Mouse (Mus musculus) c-Kit-positive CD71-positive TER-119-positive erythroid progenitor cells, embryonic 14.5 days (primary cell): ENCODE data around the gene Scgb1b27.
"Not testable (repeated sequence)": the region's sequence is repeated elsewhere in the genome, so short reads cannot be mapped to it uniquely, and the experiment has no call there.

ENCODE experiments used
- DNase-seq: peaks from one replicate; pipeline ENCODE4 v3.0.0-alpha.2; 2013; ENCODE audit warnings: low spot score

Scgb1b27 gene

GRCm38 (mm10) chr7:34021183-34021582, at the start of gene Scgb1b27:
Scgb1b27 (plus strand) TSS chr7:34021483.
- not testable (repeated sequence) for DNase-seq

GRCm38 (mm10) chr7:33982281-33982680, 39.0 kb upstream of the Scgb1b27 start:
- DNase-seq, result not testable (repeated sequence)

GRCm38 (mm10) chr7:34013842-34014241, 7.4 kb upstream of the Scgb1b27 start, which contains the start of gene Scgb2b27:
Scgb2b27 (minus strand) TSS chr7:34013942.
- no peak for DNase-seq

GRCm38 (mm10) chr7:34025641-34026040, 4.4 kb downstream of the Scgb1b27 start:
- DNase-seq, result no peak

- DNase-seq, result not testable (repeated sequence)
Measured at GRCm38 (mm10) chr7:34027202-34027601, 5.9 kb downstream of the Scgb1b27 start.

- DNase-seq, result no peak
Measured at GRCm38 (mm10) chr7:34030026-34030425, 8.7 kb downstream of the Scgb1b27 start.

GRCm38 (mm10) chr7:34034579-34034978, 13.3 kb downstream of the Scgb1b27 start:
- DNase-seq, result not testable (repeated sequence)

- not testable (repeated sequence) for DNase-seq
Measured at GRCm38 (mm10) chr7:34036076-34036815, 15.0 kb downstream of the Scgb1b27 start.

GRCm38 (mm10) chr7:34068132-34068531, 46.8 kb downstream of the Scgb1b27 start:
- not testable (repeated sequence) for DNase-seq
